Mouse (Mus musculus) CH12.LX (cell line): ENCODE data around the gene Rfx7. TPM values are rescaled to one million over a fixed set of nuclear protein-coding genes. Genes with fewer than 3 reads are reported as not detected.

ENCODE experiments used
- DNase-seq: peaks from one replicate; pipeline ENCODE4 v3.0.0-alpha.2; 2013; ENCODE audit errors: extremely low read depth
- H3K27ac ChIP-seq: 2 replicates; pipeline ENCODE4 v1.5.1; 2012; ENCODE audit warnings: low read depth, mild to moderate bottlenecking, control low read depth, moderate library complexity; ENCODE audit not compliant: insufficient read depth
- H3K27me3 ChIP-seq: replicated peaks from 2 replicates; pipeline ENCODE3; 2012; ENCODE audit warnings: inconsistent platforms
- H3K36me3 ChIP-seq, 2 experiments: replicated peaks in 1 of 2; 2 replicates each; pipeline versions ENCODE3 to v1.6.1; 2012; ENCODE audit warnings: inconsistent platforms in 1 of 2, low read length in 1 of 2, mild to moderate bottlenecking in 1 of 2, mixed read lengths in 1 of 2, moderate library complexity in 1 of 2; ENCODE audit not compliant: control insufficient read depth in 1 of 2, insufficient read depth in 1 of 2
- H3K4me1 ChIP-seq, 2 experiments: 2 replicates each; pipeline ENCODE4 v1.6.1; 2012; ENCODE audit warnings: inconsistent platforms in 1 of 2, moderate library complexity in 1 of 2; ENCODE audit not compliant: insufficient read depth in 2 of 2, control insufficient read depth in 1 of 2
- H3K4me2 ChIP-seq: 2 replicates; pipeline ENCODE4 v1.6.1; 2012; ENCODE audit warnings: low read depth, mild to moderate bottlenecking, control low read depth; ENCODE audit not compliant: poor library complexity, insufficient read depth, severe bottlenecking
- H3K4me3 ChIP-seq, 3 experiments: fragments of 150-350 bp in 1 of 3; sonication (generic) in 1 of 3; replicated peaks in 1 of 3; 2 replicates each; pipeline versions ENCODE3 to v1.5.1; 2011 to 2012; ENCODE audit warnings: low read depth in 2 of 3, low read length in 2 of 3, mild to moderate bottlenecking in 2 of 3, moderate library complexity in 2 of 3, control low read depth in 1 of 3, improper control_type of control experiment in 1 of 3, inconsistent platforms in 1 of 3, mixed read lengths in 1 of 3; ENCODE audit not compliant: poor library complexity in 1 of 3
- H3K79me2 ChIP-seq: replicated peaks from 2 replicates; pipeline ENCODE4 v1.6.1; 2012; ENCODE audit warnings: mild to moderate bottlenecking, moderate library complexity; ENCODE audit not compliant: control insufficient read depth, poor library complexity, insufficient read depth, severe bottlenecking; ENCODE audit errors: extremely low read depth
- H3K9ac ChIP-seq: 2 replicates; pipeline ENCODE4 v1.6.1; 2012; ENCODE audit warnings: low read depth, mild to moderate bottlenecking, control low read depth, moderate library complexity; ENCODE audit not compliant: insufficient read depth
- H3K9me3 ChIP-seq: replicated peaks from 2 replicates; pipeline ENCODE3; 2012; ENCODE audit warnings: low read length, inconsistent platforms, mixed read lengths
- CHD2 ChIP-seq: IDR thresholded peaks from 2 replicates; pipeline ENCODE4 v1.6.1; 2011; ENCODE audit warnings: low read length, improper control_type of control experiment
- CTCF ChIP-seq, 2 experiments: IDR thresholded peaks in 1 of 2; conservative IDR thresholded peaks in 1 of 2; 2 replicates each; pipeline ENCODE4 v1.5.1; 2011 to 2012; ENCODE audit warnings: low read depth in 2 of 2, low read length in 2 of 2, improper control_type of control experiment in 1 of 2, inconsistent platforms in 1 of 2, mild to moderate bottlenecking in 1 of 2, moderate library complexity in 1 of 2
- EP300 ChIP-seq: IDR thresholded peaks from 2 replicates; pipeline ENCODE4 v1.6.1; 2011; ENCODE audit warnings: low read length, improper control_type of control experiment
- JUND ChIP-seq: conservative IDR thresholded peaks from 2 replicates; pipeline ENCODE4 v1.6.1; 2011; ENCODE audit warnings: low read depth, low read length, improper control_type of control experiment
- KAT2A ChIP-seq: IDR thresholded peaks from 2 replicates; pipeline ENCODE4 v1.6.1; 2012; ENCODE audit warnings: low read length, improper control_type of control experiment, inconsistent platforms; ENCODE audit not compliant: insufficient replicate concordance
- MEF2A ChIP-seq: IDR thresholded peaks from 2 replicates; pipeline ENCODE4 v1.6.1; 2014; ENCODE audit warnings: low read depth, mild to moderate bottlenecking, inconsistent platforms, low read length, improper control_type of control experiment, borderline replicate concordance
- MXI1 ChIP-seq: IDR thresholded peaks from 2 replicates; pipeline ENCODE4 v1.6.1; 2011; ENCODE audit warnings: mild to moderate bottlenecking, low read depth, low read length, improper control_type of control experiment
- MYC ChIP-seq: IDR thresholded peaks from 2 replicates; pipeline ENCODE4 v1.6.1; 2011; ENCODE audit warnings: low read depth, mild to moderate bottlenecking, improper control_type of control experiment, low read length
- NELFE ChIP-seq: IDR thresholded peaks from 2 replicates; pipeline ENCODE4 v1.6.1; 2011; ENCODE audit warnings: low read depth, low read length, improper control_type of control experiment
- NRF1 ChIP-seq: IDR thresholded peaks from 2 replicates; pipeline ENCODE4 v1.6.1; 2014; ENCODE audit warnings: low read depth, mild to moderate bottlenecking, inconsistent platforms, low read length, improper control_type of control experiment, moderate library complexity
- TBP ChIP-seq: conservative IDR thresholded peaks from 2 replicates; pipeline ENCODE4 v1.6.1; 2011; ENCODE audit warnings: low read depth, low read length, improper control_type of control experiment
- TCF12 ChIP-seq: IDR thresholded peaks from 2 replicates; pipeline ENCODE4 v1.6.1; 2014; ENCODE audit warnings: low read depth, mild to moderate bottlenecking, inconsistent platforms, low read length, improper control_type of control experiment
- USF1 ChIP-seq: IDR thresholded peaks from 2 replicates; pipeline ENCODE4 v1.6.1; 2014; ENCODE audit warnings: low read depth, mild to moderate bottlenecking, inconsistent platforms, low read length, improper control_type of control experiment
- USF2 ChIP-seq: conservative IDR thresholded peaks from 2 replicates; pipeline ENCODE4 v1.6.1; 2011; ENCODE audit warnings: low read depth, low read length, improper control_type of control experiment
- ZC3H11A ChIP-seq: IDR thresholded peaks from 2 replicates; pipeline ENCODE4 v1.6.1; 2012; ENCODE audit warnings: low read depth, mild to moderate bottlenecking, inconsistent platforms, low read length, improper control_type of control experiment
- dilution Hi-C: fragments of 300-500 bp; cut with MboI; formaldehyde crosslinking; loops from 2 replicates; pipeline ENCODE4 v1.14.3; 2020; ENCODE audit warnings: low sequenced_read_pairs; ENCODE audit not compliant: extremely low pct_unique_long_range_greater_than_20kb, extremely low pct_ligation_motif_present
- in situ Hi-C: fragments of 300-500 bp; cut with MboI; formaldehyde crosslinking; loops from 3 replicates; pipeline ENCODE4 v1.14.3; 2019; ENCODE audit warnings: low sequenced_read_pairs, low pct_ligation_motif_present, low pct_unique_long_range_greater_than_20kb, mixed read lengths
- polyA plus RNA-seq: library from polyadenylated mRNA; unstranded; fragments of >175 nt; gene quantifications from 2 replicates; pipeline ENCODE4 v1.2.1, GENCODE M21; 2012; ENCODE audit warnings: low read depth; ENCODE audit not compliant: insufficient read length
- total RNA-seq, 2 experiments: library from RNA; depleted of rRNA; stranded (reverse); fragments of 300-350 nt in 1 of 2; fragments of >200 nt in 1 of 2; gene quantifications; 2 replicates each; pipeline ENCODE4 v1.2.3; 2012 to 2014

Gene Rfx7
- 18.4 and 21.0 TPM in 2 replicates for total RNA-seq (2012; rRNA removed)
- total RNA-seq (2014; rRNA removed), result 27.3 and 30.0 TPM in 2 replicates
- polyA plus RNA-seq, result 42.2 and 49.9 TPM in 2 replicates

DNA sequence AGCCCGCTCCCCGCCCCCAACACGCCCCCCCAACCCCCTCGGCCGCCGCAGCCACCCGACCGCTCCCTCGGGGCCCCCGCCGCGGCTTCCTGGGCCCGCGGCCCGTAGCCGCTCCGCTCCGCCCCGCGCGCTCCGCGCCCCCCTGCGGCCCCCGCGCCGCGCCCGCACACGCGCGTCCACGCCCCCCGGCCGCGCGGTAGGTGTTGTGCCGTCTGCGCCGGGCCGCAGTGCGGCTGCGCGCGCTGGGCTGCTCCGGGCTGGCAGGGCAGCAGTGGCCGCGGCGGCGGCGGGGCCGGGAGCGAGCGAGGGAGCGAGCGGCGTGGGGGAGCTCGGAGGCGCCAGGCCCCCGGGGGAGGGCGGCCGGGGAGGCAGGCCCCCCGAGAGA, at the start of gene Rfx7:
Rfx7 (plus strand) TSS at position 245 of the 385 bp plus-strand sequence.
- Histone ChIP-seq H3K27ac (peak within 1 kb of the TSS; percentile 99), H3K9me3 (no peaks in the 10 kb centered on the region), H3K4me1 (peaks cover 0 to 30% of the 10 kb centered on the region in 2 experiments; a peak in 3 of 4 replicates), H3K27me3 (no peaks in the 10 kb centered on the region), H3K9ac (peak within 1 kb of the TSS; percentile 94), H3K36me3 (peaks cover 0 to 7% of the 10 kb centered on the region in 2 experiments), H3K4me3 (peak within 1 kb of the TSS; percentile 90 to 94 (median 94)), H3K4me2 (peak within 1 kb of the TSS; percentile 68), H3K79me2 (peaks cover 28% of the 10 kb centered on the region)
- dilution Hi-C loops, result no loop called here
- in situ Hi-C loops, result no loop called here
- DNase-seq, result peak; percentile 52
- no peak for TF ChIP-seq TCF12
- TF ChIP-seq JUND, result no peak
- no peak for TF ChIP-seq USF1
- TF ChIP-seq MEF2A, result 0 out of 2 replicates have a peak, but pooled peaks have one; percentile 41
- no peak for TF ChIP-seq EP300
- peak; percentile 87 for TF ChIP-seq NRF1

- no peak for DNase-seq
- dilution Hi-C loops (no loop called here), in situ Hi-C loops (no loop called here)
- Histone ChIP-seq H3K36me3 (peaks cover 15 to 38% of the 10 kb centered on the region in 2 experiments), H3K79me2 (peaks cover 8% of the 10 kb centered on the region), H3K27me3 (no peaks in the 10 kb centered on the region), H3K4me3 (no peak overlapping the region), H3K4me1 (peaks cover 5 to 33% of the 10 kb centered on the region in 2 experiments), H3K27ac (no peak overlapping the region), H3K4me2 (no peak overlapping the region), H3K9ac (no peak overlapping the region), H3K9me3 (no peaks in the 10 kb centered on the region)
- no peak for TF ChIP-seq USF2
- TF ChIP-seq TBP, result no peak
- TF ChIP-seq NELFE, result no peak
- TF ChIP-seq ZC3H11A, result no peak
- TF ChIP-seq KAT2A, result no peak
- no peak for TF ChIP-seq MXI1
- no peak for TF ChIP-seq EP300
- no peak for TF ChIP-seq MYC
- no peak for TF ChIP-seq CTCF (conservative IDR thresholded peaks at IDR 0.05 in 1 of 2, IDR thresholded peaks at IDR 0.05 in 1 of 2; ENCODE audit: low read depth in 2 of 2, low read length in 2 of 2)
- TF ChIP-seq CHD2, result no peak
Measured at GRCm38 (mm10) chr9:72488523-72488922, 43.5 kb upstream of the Rfx7 start.
